Mouse (Mus musculus) embryonic facial prominence, embryonic 12.5 days (tissue): ENCODE measurements around the gene Rgl1. TPM values are rescaled to one million over a fixed set of nuclear protein-coding genes. Genes with fewer than 3 reads are reported as not detected.
A peak's percentile ranks its signal among the peaks of the same experiment; 100 is the strongest.

ENCODE experiments used
- ATAC-seq: fragments of 200-750 bp; cut with Nextera tagmentation; 2 replicates; pipeline ENCODE4 v1.8.0; 2017; ENCODE audit not compliant: insufficient number of reproducible peaks, insufficient read depth, low FRiP score, low TSS enrichment
- H3K27ac ChIP-seq: fragments of 300-500 bp; sonication (generic); 2 replicates; pipeline ENCODE4 v1.5.1; 2016; ENCODE audit warnings: mild to moderate bottlenecking
- H3K27me3 ChIP-seq: fragments of 300-500 bp; sonication (generic); 2 replicates; pipeline ENCODE4 v1.6.1; 2016; ENCODE audit warnings: mild to moderate bottlenecking, moderate library complexity
- H3K36me3 ChIP-seq: fragments of 300-500 bp; sonication (generic); 2 replicates; pipeline ENCODE4 v1.6.1; 2016; ENCODE audit warnings: mild to moderate bottlenecking
- H3K4me1 ChIP-seq: fragments of 300-500 bp; sonication (generic); 2 replicates; pipeline ENCODE4 v1.6.1; 2016
- H3K4me2 ChIP-seq: fragments of 300-500 bp; sonication (generic); replicated peaks from 2 replicates; pipeline ENCODE4 v1.6.1; 2016; ENCODE audit warnings: mild to moderate bottlenecking, moderate library complexity
- H3K4me3 ChIP-seq: fragments of 300-500 bp; sonication (generic); 2 replicates; pipeline ENCODE4 v1.5.1; 2016; ENCODE audit warnings: mild to moderate bottlenecking
- H3K9ac ChIP-seq: fragments of 300-500 bp; sonication (generic); 2 replicates; pipeline ENCODE4 v1.6.1; 2016; ENCODE audit warnings: mild to moderate bottlenecking, moderate library complexity
- H3K9me3 ChIP-seq: fragments of 300-500 bp; sonication (generic); 2 replicates; pipeline ENCODE4 v1.6.1; 2016; ENCODE audit warnings: mild to moderate bottlenecking, moderate library complexity
- WGBS: fragments of 180-500 bp; shearing (Covaris S2); methylation state at CpG from one replicate; pipeline ENCODE4 v1.1.7; 2016; 5-methylcytosine and 5-hydroxymethylcytosine counted together
- polyA plus RNA-seq: library from polyadenylated mRNA; unstranded; fragments of >200 nt; fragmentation: Nextera tagmentation; extraction: Ambion mirVana; gene quantifications from 2 replicates; pipeline ENCODE4 v1.2.1, GENCODE M21; 2016

Rgl1 gene
- polyA plus RNA-seq, 1 experiment from 2014 or later: 27.6 TPM

DNA sequence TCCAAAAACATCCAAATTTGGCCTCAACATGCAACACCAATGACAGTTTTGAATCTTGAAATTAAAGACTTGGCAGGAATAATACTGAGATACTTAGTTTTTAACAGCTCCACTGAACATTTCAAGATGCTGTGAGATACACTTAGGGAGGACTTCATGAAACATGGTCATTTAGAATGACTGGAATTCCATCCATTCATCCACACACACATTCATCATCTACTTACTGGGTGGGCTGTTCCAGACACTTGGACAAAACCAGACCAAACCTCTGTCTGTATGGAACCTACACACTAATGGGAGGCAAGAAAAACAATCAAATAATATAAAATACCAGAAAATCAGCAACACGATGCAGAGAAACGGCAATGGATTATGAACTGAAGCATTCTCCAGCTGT, 58.6 kb downstream of the Rgl1 start:
- no peak overlapping the region for H3K9ac ChIP-seq
- ATAC-seq: no peak
- H3K4me3 ChIP-seq: no peak overlapping the region
- no peaks in the 10 kb centered on the region for H3K9me3 ChIP-seq
- H3K4me1 ChIP-seq: peaks cover 6% of the 10 kb centered on the region
- no peak overlapping the region for H3K27ac ChIP-seq
- no peak overlapping the region for H3K4me2 ChIP-seq
- no peaks in the 10 kb centered on the region for H3K27me3 ChIP-seq
- WGBS: 93% methylated on average over 2 of the region's 2 CpGs
- no peaks in the 10 kb centered on the region for H3K36me3 ChIP-seq

DNA sequence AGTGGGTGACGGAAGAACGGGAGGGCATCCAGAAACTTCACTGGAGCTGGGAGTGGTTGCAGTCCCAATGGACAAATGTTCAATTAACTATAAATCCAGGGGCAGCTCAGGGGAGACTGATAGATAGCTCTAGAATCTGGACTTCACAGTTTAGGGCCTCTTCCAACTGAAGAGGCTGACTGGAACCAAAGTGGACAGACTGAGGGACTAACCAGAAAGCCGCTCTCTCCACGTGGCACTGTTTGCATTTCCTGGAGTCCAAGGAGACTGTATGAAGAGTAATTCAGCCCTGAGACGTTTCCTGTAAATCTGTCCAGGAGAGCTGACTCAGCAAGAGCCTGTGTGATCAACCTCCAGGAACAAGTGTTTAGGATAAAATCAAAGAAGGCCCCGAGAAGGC, 62.2 kb downstream of the Rgl1 start:
- Histone ChIP-seq H3K4me3 (no peak overlapping the region), H3K27ac (no peak overlapping the region), H3K27me3 (no peaks in the 10 kb centered on the region), H3K36me3 (no peaks in the 10 kb centered on the region), H3K9me3 (no peaks in the 10 kb centered on the region), H3K4me1 (peaks cover 6% of the 10 kb centered on the region), H3K4me2 (no peak overlapping the region), H3K9ac (no peak overlapping the region)
- ATAC-seq: no peak
- WGBS: 54% methylated on average over 6 of the region's 6 CpGs

DNA sequence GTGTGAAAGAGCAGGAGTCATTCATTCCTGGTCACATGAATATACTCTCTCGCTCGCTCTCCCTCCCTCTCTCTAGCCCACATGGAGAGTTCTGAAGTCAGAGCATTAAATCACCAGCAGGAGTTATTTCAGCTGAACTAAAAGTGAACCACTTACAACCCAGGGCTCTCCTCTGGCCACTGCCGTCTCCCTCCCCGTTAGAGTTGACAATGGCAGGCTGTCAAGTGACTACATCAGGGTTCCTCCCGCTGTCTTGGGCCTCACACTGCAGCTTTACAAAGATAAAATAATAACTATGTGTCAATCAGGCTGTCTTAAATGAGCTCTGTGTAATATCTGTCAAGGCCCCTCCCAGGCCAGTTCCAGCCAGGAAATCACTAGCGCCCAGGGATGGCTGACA, 63.2 kb downstream of the Rgl1 start:
- Histone ChIP-seq H3K4me2 (no peak overlapping the region), H3K4me3 (no peak overlapping the region), H3K36me3 (no peaks in the 10 kb centered on the region), H3K27me3 (no peaks in the 10 kb centered on the region), H3K27ac (no peak overlapping the region), H3K9me3 (no peaks in the 10 kb centered on the region), H3K4me1 (peaks cover 6% of the 10 kb centered on the region), H3K9ac (no peak overlapping the region)
- no peak for ATAC-seq
- WGBS: 61% methylated on average over 6 of the region's 6 CpGs

DNA sequence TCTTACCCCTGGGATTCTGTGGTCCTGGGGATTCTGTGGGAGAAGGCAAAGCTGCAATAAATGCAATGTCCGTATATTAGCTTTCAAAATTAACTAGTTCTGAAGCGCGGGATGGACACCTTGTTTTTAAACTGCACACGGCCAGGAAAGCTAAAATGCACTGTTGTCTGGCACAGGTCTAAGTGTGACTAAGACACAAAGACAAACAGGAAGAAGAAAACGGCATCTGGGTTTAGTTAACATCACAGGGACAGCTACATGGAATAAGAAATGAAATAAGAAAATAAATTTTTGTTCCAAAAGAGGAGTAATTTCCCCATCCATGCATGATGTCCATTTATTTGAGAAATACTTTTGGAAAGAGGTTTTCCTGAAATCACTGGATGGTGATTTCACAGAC, 65.1 kb downstream of the Rgl1 start:
- H3K36me3 ChIP-seq: no peaks in the 10 kb centered on the region

DNA sequence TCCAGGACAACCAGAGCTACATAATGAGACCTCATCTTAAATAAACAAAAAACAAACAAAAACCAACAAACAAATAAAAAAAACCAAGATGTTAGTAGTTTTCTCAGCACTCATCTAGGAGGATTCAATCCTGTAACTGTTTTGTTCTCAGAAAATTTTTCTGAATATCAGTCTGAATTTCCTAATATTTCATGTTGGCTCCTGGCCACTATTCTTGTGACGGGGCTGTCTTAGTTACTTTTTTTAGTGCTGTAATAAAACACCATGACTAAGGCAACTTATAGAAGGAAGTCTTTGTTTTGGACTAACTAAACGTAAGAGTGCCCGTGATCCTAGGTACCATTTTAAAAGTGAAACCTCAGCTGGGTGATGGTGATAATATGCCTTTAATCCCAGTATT, 68.8 kb downstream of the Rgl1 start:
- Histone ChIP-seq H3K36me3 (no peaks in the 10 kb centered on the region), H3K4me1 (no peaks in the 10 kb centered on the region), H3K9me3 (no peaks in the 10 kb centered on the region), H3K4me2 (no peak overlapping the region), H3K4me3 (no peak overlapping the region), H3K27ac (no peak overlapping the region), H3K9ac (no peak overlapping the region), H3K27me3 (no peaks in the 10 kb centered on the region)
- WGBS: 53% methylated on average over 3 of the region's 3 CpGs
- ATAC-seq: no peak

More for the DNA sequence above, 65.1 kb downstream of the Rgl1 start:
- no peak overlapping the region for H3K9ac ChIP-seq
- no peak overlapping the region for H3K27ac ChIP-seq
- WGBS: 75% methylated on average over 5 of the region's 5 CpGs
- no peak overlapping the region for H3K4me2 ChIP-seq
- H3K4me1 ChIP-seq: peaks cover 6% of the 10 kb centered on the region
- no peak for ATAC-seq
- H3K9me3 ChIP-seq: no peaks in the 10 kb centered on the region
- no peaks in the 10 kb centered on the region for H3K27me3 ChIP-seq
- no peak overlapping the region for H3K4me3 ChIP-seq

DNA sequence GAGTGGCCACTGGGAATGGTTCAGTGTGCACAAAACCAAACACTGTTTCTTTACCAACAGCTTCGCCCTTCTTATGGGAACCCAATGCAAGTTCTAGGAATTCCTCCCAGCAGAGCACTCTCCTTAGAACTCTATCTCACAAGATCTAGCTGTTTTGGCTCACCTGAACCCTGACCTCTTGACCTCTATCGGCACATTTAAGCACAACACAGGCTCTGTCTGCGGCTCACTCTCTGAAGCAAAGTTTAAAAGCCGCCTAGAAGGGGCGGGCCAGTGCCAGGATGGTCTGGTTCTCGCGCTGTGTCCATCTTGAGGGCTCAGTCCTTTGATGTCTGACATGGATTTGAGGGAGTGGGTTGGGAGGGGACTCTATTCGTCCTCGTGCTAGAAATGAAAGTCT, 70.7 kb downstream of the Rgl1 start:
- Histone ChIP-seq H3K27ac (no peak overlapping the region), H3K27me3 (no peaks in the 10 kb centered on the region), H3K4me3 (no peak overlapping the region), H3K9me3 (no peaks in the 10 kb centered on the region), H3K36me3 (no peaks in the 10 kb centered on the region), H3K4me2 (no peak overlapping the region), H3K4me1 (0 out of 2 replicates have a peak, but pooled peaks cover 4% of the 10 kb centered on the region), H3K9ac (no peak overlapping the region)
- ATAC-seq: no peak
- 37% methylated on average over 9 of the region's 9 CpGs for WGBS

DNA sequence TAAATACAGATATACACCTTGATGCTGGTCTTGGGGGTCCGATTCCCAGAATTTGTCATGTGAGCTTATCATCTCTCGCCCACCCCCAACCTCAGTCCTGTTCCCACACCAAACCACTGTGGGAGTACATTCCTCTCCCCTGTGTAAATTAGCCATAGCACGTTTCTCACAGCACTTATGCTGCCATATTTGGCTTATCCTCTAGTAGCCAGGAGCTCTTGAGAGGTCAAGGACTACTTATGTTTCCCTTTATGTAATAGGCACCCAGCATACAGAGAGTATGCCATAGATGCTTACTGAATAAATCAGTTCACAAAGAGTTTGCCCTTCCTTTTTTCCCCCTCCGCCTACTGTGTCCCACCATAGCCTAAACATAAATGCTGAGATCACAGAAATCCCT, 76.2 kb downstream of the Rgl1 start:
- 85% methylated on average over 4 of the region's 4 CpGs for WGBS
- no peaks in the 10 kb centered on the region for H3K9me3 ChIP-seq
- H3K36me3 ChIP-seq: no peaks in the 10 kb centered on the region

DNA sequence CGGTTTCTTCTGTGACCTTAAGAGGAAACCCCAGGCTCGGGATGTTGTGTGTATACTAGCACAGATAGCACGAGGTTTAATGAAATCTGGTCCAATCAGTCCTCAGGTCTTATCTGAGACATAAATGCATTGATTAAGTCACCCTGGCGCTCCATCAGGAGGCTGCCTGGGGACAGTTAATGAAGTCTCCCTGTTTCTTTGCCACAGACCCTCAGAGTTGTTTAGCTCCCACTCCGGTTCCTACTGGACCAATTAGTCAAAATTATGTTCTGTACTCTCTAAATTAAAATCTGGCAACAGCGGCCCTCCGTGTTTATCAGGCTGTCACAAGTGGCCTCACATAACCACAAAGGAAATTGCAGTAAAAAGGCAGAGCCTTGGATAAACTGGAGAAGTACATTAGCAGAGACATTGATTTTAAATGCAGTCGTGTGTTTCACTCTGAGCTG, 78.4 kb downstream of the Rgl1 start:
- peaks cover 20% of the 10 kb centered on the region for H3K4me1 ChIP-seq

More for the DNA sequence above, 76.2 kb downstream of the Rgl1 start:
- no peak overlapping the region for H3K27ac ChIP-seq
- H3K4me3 ChIP-seq: no peak overlapping the region
- no peak overlapping the region for H3K9ac ChIP-seq
- peaks cover 19% of the 10 kb centered on the region for H3K4me1 ChIP-seq
- H3K4me2 ChIP-seq: no peak overlapping the region
- no peaks in the 10 kb centered on the region for H3K27me3 ChIP-seq
- no peak for ATAC-seq

DNA sequence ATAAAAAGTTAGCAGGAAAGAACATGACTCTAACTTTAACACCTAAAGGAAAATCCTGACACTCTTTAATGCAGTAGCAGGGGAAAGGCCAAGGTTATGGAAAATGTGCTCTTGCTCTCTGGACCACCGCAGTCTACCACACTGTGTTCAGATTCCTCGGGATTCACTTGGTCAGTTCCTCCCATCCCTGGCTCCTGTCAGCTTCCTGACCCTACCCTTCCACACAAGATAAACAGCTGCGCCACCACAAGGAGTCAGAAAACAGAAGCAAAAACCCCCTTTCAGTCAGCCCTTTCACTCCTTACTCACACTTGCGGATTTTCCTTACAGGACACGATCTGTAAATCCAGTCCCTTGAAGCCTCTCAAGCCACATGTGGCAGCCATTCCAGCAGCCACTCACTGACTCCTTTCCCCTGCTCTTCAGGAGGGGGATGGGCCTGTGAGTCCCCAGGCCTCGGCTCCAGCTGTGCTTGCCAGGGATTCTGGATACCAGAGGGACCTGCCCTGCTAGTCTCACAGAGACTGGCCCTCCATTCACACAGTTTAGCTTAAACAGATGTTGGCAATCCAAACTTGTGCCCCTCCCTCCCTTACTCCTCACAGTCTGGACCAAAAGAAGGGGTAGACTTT, 78.9 kb downstream of the Rgl1 start:
- WGBS: 7% methylated on average over 6 of the region's 6 CpGs
- ATAC-seq: peak; percentile 77
- Histone ChIP-seq H3K27ac (peak overlapping the region; percentile 66), H3K4me1 (peaks cover 25% of the 10 kb centered on the region), H3K4me3 (no peak overlapping the region), H3K9ac (no peak overlapping the region), H3K36me3 (no peaks in the 10 kb centered on the region), H3K27me3 (no peaks in the 10 kb centered on the region), H3K9me3 (no peaks in the 10 kb centered on the region), H3K4me2 (peak overlapping the region; percentile 23; the same call in 1 of the 2 replicates)

More for the DNA sequence above, 78.4 kb downstream of the Rgl1 start:
- Histone ChIP-seq H3K4me2 (peak overlapping the region; percentile 23; the same call in 1 of the 2 replicates), H3K9ac (no peak overlapping the region), H3K4me3 (no peak overlapping the region), H3K27ac (peak overlapping the region; percentile 66), H3K36me3 (no peaks in the 10 kb centered on the region), H3K27me3 (no peaks in the 10 kb centered on the region), H3K9me3 (no peaks in the 10 kb centered on the region)
- peak; percentile 19; the same call in 1 of the 2 replicates for ATAC-seq
- 15% methylated on average over 8 of the region's 8 CpGs for WGBS

DNA sequence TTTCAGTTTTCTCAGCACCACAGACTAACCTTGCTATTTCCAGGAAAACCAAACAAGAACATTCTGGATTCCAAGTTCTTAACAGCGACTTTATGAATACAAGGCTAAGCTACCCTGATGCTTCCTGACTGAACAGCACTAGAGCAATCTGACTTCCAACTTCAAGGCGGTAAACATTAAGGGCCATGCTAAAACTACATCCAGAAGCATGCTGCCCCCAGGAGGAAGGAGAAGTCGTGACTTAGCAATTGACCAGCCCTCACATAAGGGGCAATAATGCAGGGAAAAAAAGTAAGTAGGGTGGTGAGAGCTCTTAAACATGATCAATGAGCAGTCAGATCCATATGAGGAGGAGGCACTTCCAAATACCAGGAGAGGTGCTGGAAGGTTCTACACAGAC, 80.6 kb downstream of the Rgl1 start:
- ATAC-seq: no peak
- no peaks in the 10 kb centered on the region for H3K36me3 ChIP-seq
- H3K9ac ChIP-seq: no peak overlapping the region
- no peak overlapping the region for H3K27ac ChIP-seq
- H3K4me1 ChIP-seq: peaks cover 32% of the 10 kb centered on the region
- H3K4me2 ChIP-seq: no peak overlapping the region
- no peaks in the 10 kb centered on the region for H3K9me3 ChIP-seq
- no peak overlapping the region for H3K4me3 ChIP-seq
- WGBS: 77% methylated on average over 3 of the region's 3 CpGs
- no peaks in the 10 kb centered on the region for H3K27me3 ChIP-seq

DNA sequence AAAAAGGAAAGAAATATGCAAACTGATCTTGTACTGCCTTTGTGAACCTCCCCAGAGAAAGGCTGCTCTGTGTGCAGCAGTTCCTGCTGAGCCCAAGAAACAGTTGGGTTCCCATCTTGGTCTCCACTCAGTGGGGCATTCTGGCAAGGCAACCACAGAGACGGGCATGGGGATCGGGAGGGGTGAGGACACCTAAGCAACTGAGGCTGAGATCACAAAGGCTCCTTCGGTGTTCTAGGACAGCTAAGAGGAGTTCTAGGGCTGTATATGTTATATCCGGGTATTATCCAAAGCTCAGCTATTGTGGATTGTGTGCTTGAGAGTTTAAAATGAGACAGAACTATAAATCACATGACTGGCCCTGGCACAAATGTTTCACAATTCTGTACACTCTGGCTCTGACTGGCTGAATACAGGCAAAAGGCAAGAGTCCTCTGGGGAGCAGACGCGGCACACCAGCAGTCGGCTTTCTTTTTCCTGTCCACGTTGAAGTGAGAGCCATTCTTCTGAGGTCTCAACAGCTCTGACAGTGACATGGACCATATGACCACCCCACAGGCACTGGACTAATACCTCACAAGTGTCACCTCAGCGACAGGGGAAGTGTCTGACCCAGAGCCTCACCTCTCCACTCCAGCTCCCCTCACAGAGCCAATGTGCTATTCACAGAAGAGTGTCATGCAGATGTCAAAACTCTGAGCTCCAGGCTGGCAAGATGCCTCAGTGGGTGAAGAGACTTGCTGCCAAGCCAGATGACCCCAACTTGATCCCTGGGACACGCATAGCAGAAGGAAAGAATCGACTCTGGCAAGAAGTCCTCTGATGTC, 83.6 kb downstream of the Rgl1 start:
- no peak for ATAC-seq
- 62% methylated on average over 11 of the region's 11 CpGs for WGBS
- no peaks in the 10 kb centered on the region for H3K36me3 ChIP-seq
- no peak overlapping the region for H3K27ac ChIP-seq
- no peak overlapping the region for H3K4me2 ChIP-seq
- H3K4me1 ChIP-seq: peaks cover 27% of the 10 kb centered on the region
- no peak overlapping the region for H3K4me3 ChIP-seq
- H3K27me3 ChIP-seq: no peaks in the 10 kb centered on the region
- no peaks in the 10 kb centered on the region for H3K9me3 ChIP-seq
- H3K9ac ChIP-seq: no peak overlapping the region
